Mouse (Mus musculus): ENCODE data around the gene Hif3a. TPM values are rescaled to one million over a fixed set of nuclear protein-coding genes. Genes with fewer than 3 reads are reported as not detected.

Gene Hif3a
- polyA plus RNA-seq, 1 experiment from 2014 or later, result 29.0 TPM

Other genes with a start within 250 kb of the Hif3a start
- gene Strn4, start 246.5 kb downstream of the Hif3a start, polyA plus RNA-seq (2015; fragmentation: Nextera tagmentation; extraction: Ambion mirVana), result 85.8 and 96.1 TPM in 2 replicates
- 25.8 and 27.1 TPM in 2 replicates for gene Fkrp, start 245.7 kb downstream of the Hif3a start, polyA plus RNA-seq (2015; fragmentation: Nextera tagmentation; extraction: Ambion mirVana)
- gene Prkd2, start 219.5 kb downstream of the Hif3a start, polyA plus RNA-seq (2015; fragmentation: Nextera tagmentation; extraction: Ambion mirVana), result 20.5 and 21.9 TPM in 2 replicates
- gene Dact3, start 187.1 kb downstream of the Hif3a start, polyA plus RNA-seq (2015; fragmentation: Nextera tagmentation; extraction: Ambion mirVana), result 4.0 TPM in 2 replicates
- 11.8 and 15.0 TPM in 2 replicates for gene Gng8, start 170.6 kb downstream of the Hif3a start, polyA plus RNA-seq (2015; fragmentation: Nextera tagmentation; extraction: Ambion mirVana)
- gene Ptgir, start 155.9 kb downstream of the Hif3a start, polyA plus RNA-seq (2015; fragmentation: Nextera tagmentation; extraction: Ambion mirVana), result 4.0 and 5.1 TPM in 2 replicates
- gene Calm3, start 138.3 kb downstream of the Hif3a start, polyA plus RNA-seq (2015; fragmentation: Nextera tagmentation; extraction: Ambion mirVana), result 85.8 and 99.4 TPM in 2 replicates
- gene Pnmal2, start 117.7 kb downstream of the Hif3a start, polyA plus RNA-seq (2015; fragmentation: Nextera tagmentation; extraction: Ambion mirVana), result 20.2 and 31.1 TPM in 2 replicates
- 0.33 and 0.50 TPM in 2 replicates for gene Pnmal1, start 102.7 kb downstream of the Hif3a start, polyA plus RNA-seq (2015; fragmentation: Nextera tagmentation; extraction: Ambion mirVana)
- gene Gm42372, start 79.3 kb downstream of the Hif3a start, polyA plus RNA-seq (2015; fragmentation: Nextera tagmentation; extraction: Ambion mirVana), result 0.14 and 0.20 TPM in 2 replicates
- 19.1 and 40.8 TPM in 2 replicates for gene Ccdc8, start 69.7 kb downstream of the Hif3a start, polyA plus RNA-seq (2015; fragmentation: Nextera tagmentation; extraction: Ambion mirVana)
- gene Ppp5c, start 34.5 kb downstream of the Hif3a start, polyA plus RNA-seq (2015; fragmentation: Nextera tagmentation; extraction: Ambion mirVana), result 101 and 115 TPM in 2 replicates
- gene Psg16, start 11.6 kb upstream of the Hif3a start, polyA plus RNA-seq (2015; fragmentation: Nextera tagmentation; extraction: Ambion mirVana), result 0.17 and 0.20 TPM in 2 replicates
- gene Ceacam3, start 87.9 kb upstream of the Hif3a start, polyA plus RNA-seq (2015; fragmentation: Nextera tagmentation; extraction: Ambion mirVana), result not detected in 2 replicates
- not detected in 2 replicates for gene Psg29, start 141.1 kb upstream of the Hif3a start, polyA plus RNA-seq (2015; fragmentation: Nextera tagmentation; extraction: Ambion mirVana)